Mouse (Mus musculus): Measurements from ENCODE around the gene Ldb3.

Gene Ldb3

DNA sequence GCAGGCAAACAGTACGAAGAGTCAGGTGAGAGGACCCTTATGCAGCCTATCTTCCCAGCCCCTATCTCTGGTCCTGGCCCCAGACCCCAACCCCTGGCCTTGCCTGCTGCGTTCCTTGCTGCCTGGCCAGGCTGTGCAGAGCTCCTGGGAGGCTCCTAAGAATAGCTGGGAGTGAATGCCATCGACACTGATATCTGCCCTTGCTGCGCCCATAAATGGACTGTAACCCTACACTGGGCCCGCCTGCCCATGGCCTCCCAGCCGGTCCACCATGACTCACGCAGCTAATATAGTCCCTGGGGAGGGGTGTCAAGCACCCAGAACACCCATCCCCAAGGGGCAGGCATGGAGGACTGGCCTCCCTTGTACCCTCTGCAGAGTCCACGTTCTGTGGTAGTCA lies at the start of gene Ldb3:
Gene Ldb3, minus strand, starts transcription at position 185 of the 400 bp plus-strand sequence.
- DNase-seq (ENCODE audit: low spot score in 2 of 2): no peak

GRCm38 (mm10) chr14:34635721-34636120 lies 47.2 kb upstream of the Ldb3 start:
- no peak for DNase-seq (ENCODE audit: low spot score in 2 of 2)

DNA sequence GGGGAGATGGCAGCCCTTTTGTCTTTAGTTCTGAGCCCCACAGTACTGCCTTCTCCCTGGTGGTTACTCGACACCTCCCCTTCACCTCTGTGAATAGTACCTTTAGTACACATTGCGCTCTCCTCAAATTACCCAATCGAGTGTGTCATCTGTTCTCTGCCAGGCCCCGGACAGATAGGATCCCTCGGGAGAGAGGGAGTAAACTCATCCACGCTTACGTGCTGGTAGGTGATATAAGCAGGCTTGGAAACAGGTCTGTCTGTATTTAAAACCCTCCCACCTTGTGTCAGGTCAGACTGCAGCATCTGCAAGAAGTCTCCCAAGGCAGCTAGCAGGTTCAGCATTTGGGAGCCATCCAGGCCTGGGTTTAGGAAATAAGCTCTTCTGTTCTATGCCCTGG lies 46.7 kb upstream of the Ldb3 start:
- no peak for DNase-seq (ENCODE audit: low spot score in 2 of 2)

DNA sequence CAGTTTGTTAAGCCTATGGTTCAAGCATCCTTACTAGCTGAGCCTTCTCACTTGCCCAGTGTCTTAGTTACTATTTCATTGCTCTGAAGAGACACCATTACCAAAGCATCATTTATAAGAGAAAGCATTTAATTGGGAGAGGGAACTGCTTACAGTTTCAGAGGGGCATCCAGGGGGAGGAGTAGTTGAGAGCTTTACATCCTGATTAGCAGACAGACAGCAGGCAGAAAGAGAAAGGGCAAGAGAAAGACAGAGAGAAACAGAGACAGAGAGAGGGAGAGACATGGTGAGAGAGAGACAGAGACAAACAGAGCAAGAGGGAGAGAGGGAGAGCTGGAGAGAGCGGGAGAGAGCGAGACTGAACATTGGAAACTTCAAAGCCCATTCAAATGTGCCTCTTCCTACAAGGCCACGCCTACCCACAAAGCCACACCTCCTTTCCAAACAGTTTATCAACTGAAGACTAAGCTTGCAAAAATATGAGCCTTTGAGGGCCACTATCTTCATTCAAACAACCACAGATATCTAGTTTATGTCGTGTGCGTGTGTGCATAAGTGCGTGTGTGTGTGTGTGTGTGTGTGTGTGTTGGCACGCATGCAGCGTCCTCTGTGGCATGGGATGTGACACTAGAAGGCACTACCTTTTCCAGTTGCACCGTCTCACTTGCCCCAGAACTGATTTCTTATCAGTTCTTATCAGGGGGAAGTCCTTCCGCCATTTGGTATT lies 44.4 kb upstream of the Ldb3 start:
- DNase-seq (ENCODE audit: low spot score in 2 of 2): no peak

DNA sequence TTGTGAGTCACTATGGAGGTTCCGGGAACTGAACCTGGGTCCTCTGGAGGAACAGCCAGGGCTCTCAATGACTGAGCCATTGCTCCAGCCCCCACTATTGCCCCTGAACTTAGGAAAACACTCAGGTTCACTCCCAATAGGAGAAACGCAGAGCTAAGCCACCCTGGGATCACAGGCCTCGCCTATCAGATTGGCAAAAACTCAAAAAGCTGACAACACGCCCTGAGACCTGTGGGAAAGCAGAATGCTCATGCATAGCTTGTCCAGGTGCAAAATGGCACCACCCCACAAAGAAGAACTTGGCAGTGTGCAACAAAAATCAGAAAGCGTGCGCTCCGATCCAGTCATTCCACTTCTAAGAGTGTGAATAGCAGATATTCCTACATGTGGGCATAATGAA lies 38.3 kb upstream of the Ldb3 start:
- no peak for DNase-seq (ENCODE audit: low spot score in 2 of 2)

DNA sequence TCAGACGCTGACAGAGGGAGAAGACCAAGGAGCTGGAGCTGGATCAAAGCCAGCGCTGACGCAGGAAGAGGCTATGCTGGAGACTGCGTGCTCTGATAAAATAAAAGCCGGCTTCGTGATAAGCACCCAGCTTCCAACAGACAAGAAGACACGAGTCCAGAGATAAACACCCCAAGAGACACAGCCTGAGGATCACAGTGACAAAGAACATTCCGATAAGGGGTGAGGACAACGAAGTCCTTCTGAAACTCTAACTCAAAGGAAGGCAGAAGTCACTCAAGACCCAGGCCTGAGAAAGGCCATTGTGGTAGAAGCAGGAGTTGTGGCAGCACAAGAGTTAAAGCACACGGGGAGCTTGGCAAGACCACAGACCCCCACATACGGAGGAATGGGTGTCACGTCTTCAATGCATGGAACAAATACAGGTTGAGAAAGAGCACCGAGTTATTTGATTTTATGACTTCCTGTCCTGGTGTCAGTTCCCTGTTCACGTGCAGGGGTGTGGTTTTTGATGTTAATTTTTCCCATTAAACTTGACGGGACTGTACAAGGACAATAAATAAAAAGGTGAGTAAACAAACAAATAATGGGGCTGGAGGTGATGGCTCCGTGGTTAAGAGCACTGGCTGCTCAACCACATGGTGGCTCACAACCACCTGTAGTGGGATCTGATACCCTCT lies 35.2 kb upstream of the Ldb3 start:
- DNase-seq (ENCODE audit: low spot score in 2 of 2): no peak

GRCm38 (mm10) chr14:34623074-34623473 lies 34.6 kb upstream of the Ldb3 start:
- DNase-seq (ENCODE audit: low spot score in 2 of 2): no peak

- no peak for DNase-seq (ENCODE audit: low spot score in 2 of 2)
Observed at GRCm38 (mm10) chr14:34620611-34621376, 32.3 kb upstream of the Ldb3 start.

DNA sequence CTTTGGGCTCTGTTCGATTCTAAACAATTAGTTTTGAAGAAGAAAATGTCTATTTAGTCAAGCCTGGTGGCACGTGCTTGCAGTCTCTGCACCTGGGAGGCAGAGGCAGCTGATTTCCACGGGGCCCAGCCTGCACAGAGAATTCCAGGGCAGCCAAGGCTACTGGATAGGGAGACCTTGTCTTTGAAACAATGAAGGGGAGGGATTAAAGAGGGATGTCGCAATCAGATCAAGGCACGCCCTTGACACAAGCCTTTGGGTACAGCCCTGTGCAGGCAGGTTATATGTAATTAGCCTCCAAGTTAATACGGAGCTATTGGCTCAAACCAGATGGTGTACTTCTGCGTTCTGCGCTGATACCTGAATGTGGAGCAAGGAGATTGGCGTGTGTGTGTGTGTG lies 30.3 kb upstream of the Ldb3 start:
- DNase-seq (ENCODE audit: low spot score in 2 of 2): no peak

DNA sequence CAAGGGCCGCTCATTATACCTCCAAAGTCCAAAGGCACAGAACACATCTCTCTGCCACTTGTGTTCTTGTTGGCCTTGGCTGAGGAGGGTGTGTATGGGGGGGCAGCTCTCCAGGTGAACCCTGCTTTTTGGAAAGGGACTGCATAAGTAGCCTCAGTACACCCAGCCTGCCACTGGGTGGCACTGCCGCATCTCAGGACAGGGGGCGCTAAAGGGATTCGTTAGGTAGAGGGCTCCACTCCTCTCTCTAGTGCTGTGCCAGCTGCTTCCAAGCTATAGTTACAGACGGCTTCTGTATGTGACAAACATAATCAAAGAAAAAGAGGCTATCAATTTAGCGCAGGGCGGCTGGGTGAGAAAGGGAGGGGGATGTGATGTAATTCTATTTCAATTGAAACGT lies 28.3 kb upstream of the Ldb3 start:
- peak; percentile 75 to 83 for DNase-seq (ENCODE audit: low spot score in 2 of 2)

DNA sequence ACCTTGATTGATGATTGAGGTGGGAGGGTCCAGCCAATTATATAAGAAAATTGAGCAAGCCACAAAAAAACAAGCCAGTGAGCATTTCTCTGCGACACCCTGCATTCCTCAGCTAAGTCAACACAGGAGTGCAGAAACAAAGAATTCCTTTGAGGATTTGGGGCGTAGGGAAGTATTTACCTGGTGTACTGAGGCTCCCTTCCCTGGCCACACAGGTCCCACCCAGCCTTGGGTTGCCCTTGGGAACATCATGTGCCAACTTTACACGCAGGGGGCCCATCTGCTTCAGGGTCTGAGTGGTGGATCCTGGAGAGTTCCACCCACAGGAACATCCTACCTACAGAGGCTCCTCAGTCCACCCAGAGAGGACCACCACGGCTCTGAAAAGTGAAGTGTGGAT lies 27.1 kb upstream of the Ldb3 start:
- DNase-seq (ENCODE audit: low spot score in 2 of 2): no peak

DNA sequence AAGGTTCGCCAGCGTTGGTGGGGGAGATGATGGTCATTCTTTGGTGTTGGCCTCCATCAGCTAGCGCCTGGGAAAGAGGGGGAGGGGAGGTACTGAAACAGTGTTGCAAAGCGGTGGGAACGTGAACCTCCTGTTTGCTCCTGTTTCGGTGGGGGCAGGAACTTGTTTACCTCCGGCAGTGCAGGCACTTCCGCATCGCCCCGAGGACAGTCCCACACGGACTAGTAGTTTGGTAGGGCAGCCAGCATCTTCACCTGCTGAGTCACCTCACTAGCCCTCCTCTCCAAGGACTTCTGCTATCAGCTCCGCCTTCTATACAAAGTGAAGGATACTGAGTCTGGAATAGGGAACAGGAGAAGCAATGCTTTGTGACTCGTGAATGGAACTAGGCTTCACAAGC lies 26.6 kb upstream of the Ldb3 start:
- DNase-seq (ENCODE audit: low spot score in 2 of 2): no peak

DNA sequence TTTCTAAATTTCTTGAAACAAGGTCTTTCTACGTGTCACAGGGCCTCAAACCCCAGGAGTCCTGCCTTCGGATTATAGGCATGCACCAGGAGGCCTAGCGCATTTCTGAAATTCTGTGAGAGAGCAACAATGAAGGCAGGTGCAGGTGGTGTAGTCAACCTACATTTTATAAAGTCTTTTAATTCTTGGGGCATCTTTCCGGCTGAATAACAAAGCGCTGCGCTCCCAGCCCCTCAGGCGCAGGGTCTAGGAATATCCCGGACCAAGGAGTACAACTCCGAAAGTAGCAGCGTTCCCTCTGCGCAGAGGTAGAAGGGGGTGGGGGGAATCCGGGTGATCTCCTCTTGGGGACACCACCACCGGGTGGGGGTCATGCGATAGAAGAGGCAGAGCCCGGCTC lies 26.1 kb upstream of the Ldb3 start:
- no peak for DNase-seq (ENCODE audit: low spot score in 2 of 2)

- no peak for DNase-seq (ENCODE audit: low spot score in 2 of 2)
Observed at GRCm38 (mm10) chr14:34613523-34613922, 25.0 kb upstream of the Ldb3 start.

- DNase-seq (ENCODE audit: low spot score in 2 of 2): peak in 1 of 2 experiments; percentile 21
Observed at GRCm38 (mm10) chr14:34612222-34612621, 23.7 kb upstream of the Ldb3 start.

DNA sequence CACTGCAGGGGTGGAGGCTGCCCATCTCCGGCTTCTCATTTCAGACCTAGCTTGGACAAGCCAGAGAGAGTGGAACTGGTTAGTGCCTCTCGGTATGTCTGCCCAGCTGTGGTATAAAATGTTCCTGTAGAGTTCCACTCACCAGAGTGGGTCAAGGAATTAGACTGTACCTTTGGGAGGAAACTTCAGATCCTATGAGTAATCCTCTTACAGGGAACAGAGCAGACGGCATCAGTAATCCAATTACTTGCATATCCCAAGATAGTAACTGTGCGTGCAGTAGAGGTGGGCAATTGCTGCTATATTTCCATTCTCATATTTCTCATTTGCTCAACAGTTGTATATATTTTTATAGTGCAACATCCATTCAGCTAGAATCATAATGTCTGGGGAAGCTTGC lies 23.1 kb upstream of the Ldb3 start:
- DNase-seq (ENCODE audit: low spot score in 2 of 2): no peak

DNA sequence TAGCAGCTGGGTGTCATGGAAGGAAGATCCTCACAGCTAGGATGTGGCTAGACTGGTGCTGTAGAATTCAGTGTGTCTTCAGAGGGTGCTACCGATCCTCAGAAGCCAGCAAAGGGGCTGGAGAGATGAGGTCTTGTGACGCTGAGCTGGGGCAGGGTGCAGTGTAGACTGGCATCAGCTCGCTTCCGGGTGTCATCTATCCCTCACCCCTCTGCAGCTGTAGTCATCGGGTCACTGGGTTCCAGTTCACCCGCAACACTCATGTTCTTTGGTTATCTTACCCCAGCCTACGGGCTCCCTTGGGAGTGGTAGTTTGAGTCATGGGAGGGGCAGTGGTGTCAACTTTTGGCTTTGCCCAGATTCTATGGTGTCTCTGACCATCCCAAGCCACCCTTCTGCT lies 13.4 kb upstream of the Ldb3 start:
- no peak for DNase-seq (ENCODE audit: low spot score in 2 of 2)

DNA sequence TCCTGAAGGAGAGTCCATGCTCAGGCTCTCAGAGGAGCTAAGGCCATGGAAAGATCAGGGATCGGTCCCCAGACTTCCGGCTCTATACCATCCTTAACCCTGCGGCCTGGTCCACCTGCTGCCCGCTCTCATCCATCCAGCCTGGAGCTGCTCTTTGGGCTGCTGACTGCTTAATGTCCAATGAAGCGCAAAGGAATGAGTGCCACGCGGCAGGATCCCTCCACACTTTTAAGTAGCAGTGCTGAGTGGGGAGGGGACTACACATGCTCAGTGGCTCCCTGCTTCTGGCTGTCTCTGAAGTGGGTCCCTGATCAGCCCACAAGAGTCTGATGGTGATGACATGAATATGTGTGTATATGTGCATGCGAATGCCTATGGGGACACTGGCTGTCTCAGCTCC lies 11.5 kb upstream of the Ldb3 start, which contains the start of gene Opn4:
Gene Opn4, minus strand, starts transcription at position 202 of the 400 bp plus-strand sequence.
- no peak for DNase-seq (ENCODE audit: low spot score in 2 of 2)

DNA sequence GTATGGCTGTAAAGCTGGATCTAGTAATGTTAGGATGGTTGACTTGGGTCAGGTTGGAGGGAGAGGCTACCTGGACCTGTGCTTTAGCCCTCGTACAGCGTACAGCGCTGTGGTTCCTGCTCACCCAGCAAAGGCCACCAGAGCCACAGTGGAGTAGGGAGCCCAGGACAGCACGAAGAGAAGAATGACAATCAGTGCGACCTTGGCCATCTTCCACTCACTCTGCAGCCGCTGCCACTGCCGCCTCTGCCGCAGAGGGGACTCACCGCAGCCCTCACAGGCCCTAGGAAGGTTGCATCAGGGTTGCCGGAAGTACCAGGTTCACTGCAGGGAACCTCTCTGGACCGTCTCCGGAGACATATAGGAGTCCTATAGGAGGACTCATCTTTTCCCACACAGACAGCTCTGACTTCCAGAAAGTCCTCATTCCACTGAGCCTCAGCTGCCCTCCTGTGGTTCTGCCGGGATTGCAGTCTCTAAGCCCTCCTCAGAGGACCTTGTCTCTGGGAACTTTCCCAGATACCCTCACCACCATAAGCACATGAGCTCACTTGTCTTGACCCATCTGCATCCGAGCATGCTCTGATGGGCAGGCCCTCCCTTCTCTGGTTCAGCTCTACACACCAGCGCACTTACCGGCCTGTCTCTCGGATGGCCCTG lies 7.2 kb upstream of the Ldb3 start:
- no peak for DNase-seq (ENCODE audit: low spot score in 2 of 2)

DNA sequence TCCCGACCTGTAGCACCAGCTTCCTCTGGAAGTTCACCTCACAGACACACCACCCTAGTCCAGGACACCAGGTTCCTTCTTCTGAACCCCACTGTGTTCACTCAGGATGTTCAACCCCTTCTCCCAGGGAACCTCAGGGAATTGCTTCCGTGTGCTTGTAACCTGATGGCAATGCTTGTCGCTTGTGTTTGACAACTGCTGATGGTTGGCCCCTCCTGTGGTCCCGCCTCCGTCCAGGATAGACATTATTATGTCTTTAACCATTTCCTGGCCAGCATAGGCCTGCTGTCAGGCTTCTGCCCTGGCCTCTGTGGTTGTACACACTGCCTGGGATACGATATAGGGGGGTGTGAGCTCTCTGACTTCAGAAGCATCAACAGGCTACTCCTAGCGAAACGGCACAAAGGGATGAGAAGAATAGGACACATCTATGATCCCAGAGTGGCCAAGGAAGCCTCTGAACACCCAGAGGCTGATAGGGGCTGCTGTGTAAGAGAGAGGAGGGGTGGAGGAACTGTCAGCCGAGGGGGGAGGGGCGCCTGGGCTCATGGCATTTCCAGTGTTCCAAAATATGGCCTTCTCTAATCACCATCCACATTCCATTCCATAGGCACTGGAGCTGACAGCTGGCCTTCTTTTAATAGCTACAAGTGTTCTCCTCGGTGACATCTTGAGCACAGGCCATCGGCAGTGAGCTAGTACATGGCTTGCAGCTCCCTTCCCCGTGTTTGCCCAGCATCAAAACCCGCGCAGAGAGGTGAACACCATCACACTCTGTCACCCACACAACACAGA lies 3.5 kb upstream of the Ldb3 start:
- no peak for DNase-seq (ENCODE audit: low spot score in 2 of 2)

All from cerebellum, postnatal 4 days (tissue).